Mouse (Mus musculus) activated CD4-positive, CD25-positive, alpha-beta regulatory T cell, adult 4 months (primary cell): ENCODE data around the gene Rab30. TPM values are rescaled to one million over a fixed set of nuclear protein-coding genes. Genes with fewer than 3 reads are reported as not detected.
"Not testable (repeated sequence)": the region's sequence is repeated elsewhere in the genome, so short reads cannot be mapped to it uniquely, and the experiment has no call there.

Source experiments
- ATAC-seq: one replicate; pipeline ENCODE4 v1.8.0; 2017
- polyA plus RNA-seq, 2 experiments: library from polyadenylated mRNA; unstranded; fragments of 100-300 nt; shearing (Covaris generic); gene quantifications; one replicate each; pipeline ENCODE4 v1.2.1; 2017

Gene Rab30
- polyA plus RNA-seq: under 1 TPM in 1 of 2 experiments, not detected in 1; 0.65 TPM

- peak; percentile 99 for ATAC-seq
Observed at GRCm38 (mm10) chr7:92741152-92741860, at the start of gene Rab30. Gene Rab30 (plus strand): TSS chr7:92741603.

- ATAC-seq: no peak
Observed at GRCm38 (mm10) chr7:92696395-92696794, 45.0 kb upstream of the Rab30 start.

DNA sequence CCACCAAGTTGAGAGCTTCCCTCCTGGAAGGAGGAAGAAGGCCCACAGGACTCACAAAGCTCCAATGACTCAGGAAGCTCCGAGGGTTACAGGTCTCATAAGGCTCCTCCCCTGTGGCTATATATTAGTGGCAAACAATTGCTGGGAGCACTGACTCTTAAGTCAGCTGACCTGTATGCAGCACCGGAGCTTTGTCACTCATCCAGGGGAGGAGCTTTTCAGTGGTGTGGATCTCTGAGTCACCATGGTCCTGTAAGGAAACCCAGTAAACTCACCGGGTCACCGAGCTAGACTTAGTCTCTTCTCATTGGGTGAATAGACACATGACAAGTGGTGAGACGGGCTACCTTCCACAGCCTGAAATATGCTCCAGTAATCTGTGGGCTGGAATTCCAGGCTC lies 42.6 kb upstream of the Rab30 start:
- no peak for ATAC-seq

DNA sequence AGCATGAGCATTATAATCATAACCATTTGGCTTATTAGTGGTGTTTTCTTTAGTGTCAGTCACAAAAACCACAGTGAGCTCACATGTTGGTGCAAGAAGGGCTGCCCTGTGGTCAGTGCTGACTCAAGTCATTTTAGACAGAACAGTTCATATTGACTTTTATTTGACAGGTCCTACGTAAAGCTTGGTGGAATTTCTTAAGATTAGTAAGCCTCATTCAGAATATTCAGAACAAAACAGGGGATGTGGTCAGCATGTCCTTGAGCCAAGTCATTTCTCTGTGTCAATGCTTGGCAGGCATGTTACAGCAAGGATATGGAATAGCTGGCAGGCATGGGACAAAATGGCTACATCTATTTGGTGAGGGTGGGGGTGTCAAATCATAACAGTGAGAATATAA lies 37.7 kb upstream of the Rab30 start:
- ATAC-seq: no peak

- ATAC-seq: no peak
Observed at GRCm38 (mm10) chr7:92705534-92705933, 35.9 kb upstream of the Rab30 start.

- ATAC-seq: no peak
Observed at GRCm38 (mm10) chr7:92706711-92707110, 34.7 kb upstream of the Rab30 start.

DNA sequence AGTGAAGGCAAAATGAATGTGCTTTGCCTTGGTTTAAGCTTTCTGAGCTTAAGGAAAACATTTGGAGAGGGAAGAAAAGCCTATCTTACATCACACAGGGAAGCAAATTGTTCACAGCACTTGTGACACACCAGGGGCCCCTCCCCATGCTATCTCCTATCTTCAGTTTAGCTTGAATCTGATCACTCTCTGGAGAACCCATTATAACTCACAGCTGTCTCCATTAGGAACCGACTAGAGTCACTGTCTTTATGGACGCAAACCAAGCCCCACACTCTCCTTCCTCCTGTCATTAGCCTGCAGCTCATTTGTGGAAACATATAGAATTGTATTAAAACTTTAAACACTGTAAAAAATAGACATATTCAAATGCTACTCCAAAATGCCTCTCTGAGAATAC lies 31.8 kb upstream of the Rab30 start:
- ATAC-seq: no peak

DNA sequence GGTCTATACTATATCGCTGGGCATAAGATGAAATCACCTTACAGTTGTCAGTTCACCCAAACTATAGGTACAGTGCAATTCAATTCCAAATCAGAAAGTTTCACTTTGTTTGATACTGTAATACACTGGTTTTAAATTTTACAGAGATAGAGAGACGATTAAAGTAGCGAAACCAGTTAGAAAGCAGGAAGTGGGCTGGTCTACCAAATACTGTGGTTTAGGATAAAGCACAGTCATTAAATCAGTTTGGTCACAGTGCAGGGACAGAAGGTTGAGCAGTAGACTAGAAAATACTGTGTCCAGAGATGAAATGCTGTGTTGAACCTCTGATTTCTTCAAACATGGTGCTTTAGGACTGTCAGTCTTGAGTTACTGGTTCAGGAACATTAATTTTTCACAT lies 29.8 kb upstream of the Rab30 start:
- ATAC-seq: peak; percentile 82

GRCm38 (mm10) chr7:92715055-92715454 lies 26.3 kb upstream of the Rab30 start:
- no peak for ATAC-seq

DNA sequence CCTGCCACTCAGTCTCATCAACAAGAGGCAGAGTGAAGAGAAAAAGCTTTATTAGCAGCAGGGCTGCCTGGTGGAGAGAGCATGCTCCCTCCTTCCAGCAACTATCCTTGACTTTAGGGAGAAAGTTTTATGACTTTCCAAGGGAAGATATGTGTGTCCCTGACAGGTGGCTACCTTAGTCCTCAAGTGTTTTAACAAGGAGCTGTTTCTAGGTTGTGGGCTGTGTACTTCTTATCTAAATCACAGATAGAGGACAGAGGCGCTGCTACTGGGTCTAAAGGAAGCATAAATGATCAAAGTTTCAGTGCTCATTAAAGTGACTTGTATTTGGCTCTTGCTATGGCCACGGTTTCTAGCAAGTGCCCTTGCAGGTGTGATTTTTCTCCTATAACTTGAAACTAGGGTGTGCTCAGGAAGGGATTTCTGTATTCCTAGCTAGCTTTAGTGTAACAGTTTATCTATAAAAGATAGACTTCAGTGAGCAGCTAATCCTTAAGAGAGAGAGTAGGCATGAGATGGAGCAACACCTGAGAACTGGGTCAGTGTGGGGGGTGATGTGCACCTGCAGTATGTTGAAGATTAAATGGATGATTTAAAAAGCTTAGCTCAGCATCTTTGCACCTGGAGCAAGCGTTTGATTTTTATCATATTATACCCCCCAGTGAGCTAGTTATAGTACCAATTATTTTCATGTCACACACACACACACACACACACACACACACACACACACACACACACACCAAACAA lies 21.1 kb upstream of the Rab30 start:
- ATAC-seq: no peak

GRCm38 (mm10) chr7:92723750-92724149 lies 17.7 kb upstream of the Rab30 start:
- ATAC-seq: no peak

GRCm38 (mm10) chr7:92724261-92724660 lies 17.1 kb upstream of the Rab30 start:
- no peak for ATAC-seq

DNA sequence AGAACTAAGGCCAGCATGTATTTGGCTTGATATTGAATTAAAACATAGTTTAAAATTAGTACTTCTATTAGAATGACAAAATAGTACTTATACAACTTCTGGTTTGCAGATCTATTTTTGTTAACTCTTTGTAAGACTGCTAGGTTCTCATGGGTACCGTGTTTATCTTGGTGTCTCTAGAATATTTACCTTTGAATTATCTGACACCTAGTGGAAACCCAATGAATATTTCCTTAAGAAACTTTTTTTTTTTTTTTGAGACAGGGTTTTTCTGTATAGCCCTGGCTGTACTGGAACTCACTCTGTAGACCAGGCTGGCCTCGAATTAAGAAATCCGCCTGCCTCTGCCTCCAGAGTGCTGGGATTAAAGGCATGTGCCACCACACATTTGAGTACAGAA lies 11.8 kb upstream of the Rab30 start:
- ATAC-seq: not testable (repeated sequence)

DNA sequence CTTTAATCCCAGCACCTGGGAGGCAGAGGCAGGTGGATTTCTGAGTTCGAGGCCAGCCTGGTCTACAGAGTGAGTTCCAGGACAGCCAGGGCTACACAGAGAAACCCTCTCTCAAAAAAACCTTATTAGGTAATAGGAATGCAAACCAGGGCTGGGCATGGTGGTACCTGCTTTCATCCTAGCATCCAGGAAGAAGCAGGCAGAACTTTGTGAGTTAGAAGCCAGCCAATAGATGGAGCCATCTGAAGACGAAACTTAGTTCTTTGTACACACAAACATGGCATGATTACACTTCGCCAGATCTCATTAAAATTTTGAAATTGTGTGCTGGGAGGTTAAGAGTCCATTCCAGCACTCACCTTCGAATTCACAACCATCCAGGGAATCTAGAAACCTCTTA lies 10.9 kb upstream of the Rab30 start:
- no peak for ATAC-seq

DNA sequence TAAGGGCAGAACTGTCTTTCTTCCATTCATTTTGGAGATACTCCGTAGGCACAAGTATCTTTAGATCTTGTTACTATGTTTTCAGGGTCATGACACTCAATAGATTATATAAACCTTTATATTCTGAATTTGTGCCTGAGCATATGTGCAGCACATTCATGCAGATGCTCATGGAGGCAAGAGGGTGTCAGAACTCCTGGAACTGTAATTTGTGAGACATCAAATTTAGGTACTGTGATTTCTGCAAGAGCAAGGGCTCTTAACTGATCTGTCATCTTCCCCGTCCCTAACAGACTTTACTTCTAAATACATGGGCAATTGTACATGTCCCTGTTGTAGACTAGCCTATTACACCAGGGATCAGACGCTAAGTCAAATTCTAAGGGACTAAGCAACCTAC lies 10.4 kb upstream of the Rab30 start:
- ATAC-seq: no peak

DNA sequence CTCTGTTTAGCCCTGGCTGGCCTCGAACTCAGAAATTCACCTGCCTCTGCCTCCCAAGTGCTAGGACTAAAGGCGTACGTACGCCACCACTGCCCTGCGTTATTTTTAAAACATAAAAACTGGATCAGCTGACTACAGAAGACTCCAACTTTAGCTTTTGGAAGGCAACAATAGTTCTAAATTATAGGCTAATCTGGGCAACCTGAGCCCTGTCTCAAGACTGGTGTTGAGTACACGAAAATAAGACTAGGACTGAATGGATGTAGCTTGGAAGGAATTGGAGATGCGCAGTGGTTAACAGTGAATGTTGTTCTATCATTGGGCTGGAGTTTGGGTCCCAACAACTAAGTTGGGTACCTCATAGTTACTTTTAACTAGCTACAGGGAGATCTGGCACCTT lies 9.3 kb upstream of the Rab30 start:
- ATAC-seq: no peak

GRCm38 (mm10) chr7:92737560-92737959 lies 3.8 kb upstream of the Rab30 start:
- no peak for ATAC-seq

DNA sequence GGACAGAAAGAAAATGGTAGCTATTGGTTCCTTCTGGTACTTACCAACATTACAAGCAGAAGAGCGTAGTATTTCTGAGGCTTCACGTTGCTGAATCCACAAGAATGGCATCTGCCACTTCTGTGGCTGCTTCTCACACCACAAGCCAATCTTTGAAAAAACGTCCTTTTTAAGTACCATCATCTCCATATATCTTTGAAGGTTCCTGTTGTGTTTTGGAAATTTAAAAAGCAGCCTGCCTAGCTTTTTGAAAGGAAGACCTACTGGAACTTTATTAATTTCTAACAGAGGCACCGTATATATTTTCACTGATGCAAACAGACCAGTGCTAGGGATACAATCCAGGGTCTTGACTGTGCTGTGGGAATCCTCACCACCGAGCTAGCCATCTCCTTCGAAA lies 1.4 kb upstream of the Rab30 start:
- no peak for ATAC-seq

- ATAC-seq: no peak
Observed at GRCm38 (mm10) chr7:92740411-92741115, 840 bp upstream of the Rab30 start.

DNA sequence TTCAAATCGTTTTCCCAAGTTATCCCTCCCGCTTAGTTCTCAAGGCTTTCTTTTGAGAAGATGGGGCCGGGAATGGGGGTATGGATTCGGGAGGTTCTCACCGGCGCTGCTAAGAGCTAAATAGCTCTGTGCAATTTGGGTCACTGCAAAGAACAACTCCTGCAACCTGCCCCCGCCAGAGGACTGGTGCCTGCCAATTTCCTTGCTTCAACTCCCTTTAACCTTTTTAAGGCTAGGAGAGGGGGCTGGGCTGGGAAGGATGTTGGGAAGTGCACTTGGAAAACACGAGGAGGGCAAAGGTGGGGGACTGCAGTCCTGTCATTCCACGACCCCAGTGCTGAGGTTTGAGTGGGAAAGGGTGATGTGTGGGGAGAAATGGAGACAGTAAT lies 452 bp downstream of the Rab30 start:
- peak; percentile 11 for ATAC-seq

DNA sequence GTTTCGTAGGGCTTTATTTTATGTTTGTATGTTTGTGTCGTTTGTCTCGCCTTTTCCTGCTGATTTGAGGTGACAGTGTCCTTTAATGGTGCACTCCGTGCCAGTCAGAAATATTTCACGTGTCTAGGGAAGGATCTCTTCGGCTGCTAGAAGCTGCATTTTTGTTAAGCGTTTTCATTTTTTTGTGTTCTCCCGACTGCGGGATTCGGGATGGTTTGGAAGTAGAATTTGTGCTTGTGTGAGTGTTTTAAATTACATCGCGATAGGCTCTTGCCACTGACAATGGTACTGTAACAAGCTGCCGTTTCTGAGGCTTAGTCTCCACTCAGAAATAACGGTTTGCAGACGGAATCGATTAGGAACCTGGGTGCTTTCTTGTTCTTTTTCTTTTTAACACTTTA lies 938 bp downstream of the Rab30 start:
- ATAC-seq: no peak

- no peak for ATAC-seq
Observed at GRCm38 (mm10) chr7:92742774-92743173, 1.4 kb downstream of the Rab30 start.

DNA sequence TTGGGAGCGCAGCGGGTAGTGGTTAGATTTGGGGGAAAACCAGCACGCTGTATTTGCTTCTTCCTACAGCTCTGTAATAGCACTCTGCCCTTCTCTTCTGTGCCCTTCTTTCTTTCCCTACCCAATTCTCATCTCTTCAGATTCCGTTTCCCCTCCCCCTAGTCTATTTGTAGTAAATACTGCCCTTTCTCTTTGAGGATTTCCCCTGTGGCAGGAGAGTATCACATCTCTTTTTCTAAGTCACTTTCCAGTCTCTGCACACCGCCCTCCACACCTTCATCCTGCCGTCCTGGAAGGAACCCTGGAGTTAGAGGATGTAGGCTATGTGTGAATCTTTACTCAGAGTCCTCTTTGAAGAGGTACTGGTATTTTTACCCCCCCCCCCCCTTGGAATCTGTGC lies 1.9 kb downstream of the Rab30 start:
- ATAC-seq: no peak

GRCm38 (mm10) chr7:92750395-92750794 lies 9.0 kb downstream of the Rab30 start:
- ATAC-seq: no peak
